Mouse (Mus musculus) heart, postnatal 0 days (tissue): ENCODE measurements around the gene Slc16a11. TPM values are rescaled to one million over a fixed set of nuclear protein-coding genes. Genes with fewer than 3 reads are reported as not detected.

Experiments
- ATAC-seq: fragments of 200-750 bp; cut with Nextera tagmentation; 2 replicates; pipeline ENCODE4 v1.8.0; 2017; ENCODE audit warnings: low read depth, moderate number of reproducible peaks, moderate library complexity; ENCODE audit not compliant: insufficient read depth
- DNase-seq: peaks from one replicate; pipeline ENCODE4 v3.0.0-alpha.2; 2016; ENCODE audit warnings: low spot score
- H3K27ac ChIP-seq: fragments of 300-500 bp; sonication (generic); 2 replicates; pipeline ENCODE4 v1.5.1; 2014; ENCODE audit warnings: low read depth, mild to moderate bottlenecking
- H3K27me3 ChIP-seq: fragments of 300-500 bp; sonication (generic); 2 replicates; pipeline ENCODE4 v1.6.1; 2014; ENCODE audit warnings: low read length, mixed read lengths; ENCODE audit not compliant: control insufficient read depth, insufficient read depth
- H3K36me3 ChIP-seq: fragments of 300-500 bp; sonication (generic); replicated peaks from 2 replicates; pipeline ENCODE4 v1.6.1; 2014; ENCODE audit warnings: low read length, mixed read lengths; ENCODE audit not compliant: control insufficient read depth, insufficient read depth
- H3K4me1 ChIP-seq: fragments of 300-500 bp; sonication (generic); 2 replicates; pipeline ENCODE4 v1.6.1; 2014; ENCODE audit warnings: antibody characterized with exemption; ENCODE audit not compliant: control insufficient read depth, insufficient read depth
- H3K4me2 ChIP-seq: fragments of 300-500 bp; sonication (generic); 2 replicates; pipeline ENCODE4 v1.6.1; 2014; ENCODE audit warnings: low read depth, mild to moderate bottlenecking, low read length, moderate library complexity
- H3K4me3 ChIP-seq: fragments of 300-500 bp; sonication (generic); 2 replicates; pipeline ENCODE4 v1.5.1; 2014; ENCODE audit warnings: low read depth, low read length
- H3K9ac ChIP-seq: fragments of 300-500 bp; sonication (generic); replicated peaks from 2 replicates; pipeline ENCODE4 v1.6.1; 2014; ENCODE audit warnings: low read depth, low read length, mixed read lengths
- H3K9me3 ChIP-seq: fragments of 300-500 bp; sonication (generic); replicated peaks from 2 replicates; pipeline ENCODE4 v1.6.1; 2016; ENCODE audit warnings: low read length; ENCODE audit not compliant: control insufficient read depth
- CTCF ChIP-seq: IDR thresholded peaks from 2 replicates; pipeline ENCODE4 v1.5.1; 2016; ENCODE audit warnings: antibody characterized with exemption, control low read depth, low read depth
- EP300 ChIP-seq: IDR thresholded peaks from 2 replicates; pipeline ENCODE4 v1.6.1; 2016; ENCODE audit warnings: antibody characterized with exemption, low read depth
- WGBS: fragments of 180-500 bp; shearing (Covaris S2); extraction: QIAGEN DNeasy Blood & Tissue Kit; methylation state at CpG from one replicate; pipeline ENCODE4 v1.1.7; 2014; 5-methylcytosine and 5-hydroxymethylcytosine counted together
- polyA plus RNA-seq: library from polyadenylated mRNA; unstranded; fragments of >200 nt; fragmentation: Nextera tagmentation; extraction: Ambion mirVana; gene quantifications from 2 replicates; pipeline ENCODE4 v1.2.1, GENCODE M21; 2015
- total RNA-seq: library from RNA; depleted of rRNA; stranded (reverse); fragments of >200 nt; gene quantifications from 2 replicates; pipeline ENCODE4 v1.2.3, GENCODE M21; 2014; ENCODE audit warnings: low replicate concordance

The Slc16a11 gene
- total and polyA plus RNA-seq, 2 experiments from 2014 or later = 0.25 TPM; not detected in 1

- ATAC-seq (no peak), DNase-seq (no peak)
- Histone ChIP-seq H3K9ac (peak overlapping the region; percentile 65), H3K4me1 (0 out of 2 replicates have a peak, but pooled peaks cover 7% of the 10 kb centered on the region), H3K27me3 (peaks cover 44% of the 10 kb centered on the region), H3K27ac (peak overlapping the region; percentile 90), H3K4me2 (peak overlapping the region; percentile 60), H3K36me3 (peaks cover 9% of the 10 kb centered on the region), H3K9me3 (no peaks in the 10 kb centered on the region), H3K4me3 (peak overlapping the region; percentile 51)
- TF ChIP-seq CTCF = no peak
- 7% methylated on average over 18 of the region's 18 CpGs for WGBS
Observed at GRCm38 (mm10) chr11:70226602-70226890, 14.0 kb downstream of the Slc16a11 start.

DNA sequence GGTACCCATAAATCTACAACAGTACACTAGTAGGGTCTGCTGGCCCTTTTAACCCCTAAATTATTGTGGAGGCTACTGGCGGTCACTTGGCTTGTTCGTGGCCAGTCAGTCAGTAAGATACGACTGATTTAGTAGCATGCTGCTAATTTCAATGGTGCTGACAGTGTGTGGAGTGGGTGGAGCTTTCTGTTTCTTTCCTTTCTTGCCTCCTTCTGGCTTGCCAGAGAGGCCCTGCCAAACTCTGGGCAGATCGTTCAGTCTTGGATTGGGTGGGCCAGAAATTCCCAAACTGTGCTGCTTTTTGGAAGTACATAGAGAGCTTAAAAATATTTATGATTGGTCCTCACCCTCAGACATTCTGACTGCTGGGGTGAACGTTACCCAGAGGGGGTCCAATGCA lies 14.6 kb downstream of the Slc16a11 start:
- peaks cover 9% of the 10 kb centered on the region for H3K36me3 ChIP-seq
- H3K4me1 ChIP-seq = 0 out of 2 replicates have a peak, but pooled peaks cover 4% of the 10 kb centered on the region
- TF ChIP-seq CTCF (no peak), EP300 (no peak)
- H3K27ac ChIP-seq = peak overlapping the region; percentile 90
- ATAC-seq = no peak
- WGBS = 21% methylated on average over 5 of the region's 5 CpGs
- peaks cover 44% of the 10 kb centered on the region for H3K27me3 ChIP-seq
- H3K9me3 ChIP-seq = no peaks in the 10 kb centered on the region
- peak overlapping the region; percentile 51 for H3K4me3 ChIP-seq
- peak overlapping the region; percentile 65 for H3K9ac ChIP-seq
- no peak for DNase-seq
- peak overlapping the region; percentile 60 for H3K4me2 ChIP-seq

GRCm38 (mm10) chr11:70227661-70228245 lies 15.2 kb downstream of the Slc16a11 start:
- 72% methylated on average over 4 of the region's 4 CpGs for WGBS
- Histone ChIP-seq H3K27ac (peak overlapping the region; percentile 90), H3K4me1 (0 out of 2 replicates have a peak, but pooled peaks cover 4% of the 10 kb centered on the region), H3K4me2 (peak overlapping the region; percentile 60), H3K27me3 (peaks cover 44% of the 10 kb centered on the region), H3K4me3 (peak overlapping the region; percentile 51), H3K9ac (peak overlapping the region; percentile 65), H3K36me3 (peaks cover 9% of the 10 kb centered on the region), H3K9me3 (no peaks in the 10 kb centered on the region)
- ATAC-seq (no peak), DNase-seq (no peak)
- TF ChIP-seq EP300 = no peak
- TF ChIP-seq CTCF = no peak

- Histone ChIP-seq H3K4me1 (peaks cover 12% of the 10 kb centered on the region; the same call in 1 of the 2 replicates), H3K9me3 (no peaks in the 10 kb centered on the region), H3K27ac (peak overlapping the region; percentile 90), H3K4me2 (peak overlapping the region; percentile 60), H3K27me3 (peaks cover 44% of the 10 kb centered on the region), H3K9ac (peak overlapping the region; percentile 65), H3K4me3 (peak overlapping the region; percentile 51), H3K36me3 (peaks cover 9% of the 10 kb centered on the region; the same call in 1 of the 2 replicates)
- no peak for TF ChIP-seq EP300
- TF ChIP-seq CTCF = no peak
- ATAC-seq = peak; percentile 56
- DNase-seq = peak; percentile 81
- WGBS = under 1% methylated on average over 19 of the region's 19 CpGs
Observed at GRCm38 (mm10) chr11:70228828-70229227, 16.3 kb downstream of the Slc16a11 start.

DNA sequence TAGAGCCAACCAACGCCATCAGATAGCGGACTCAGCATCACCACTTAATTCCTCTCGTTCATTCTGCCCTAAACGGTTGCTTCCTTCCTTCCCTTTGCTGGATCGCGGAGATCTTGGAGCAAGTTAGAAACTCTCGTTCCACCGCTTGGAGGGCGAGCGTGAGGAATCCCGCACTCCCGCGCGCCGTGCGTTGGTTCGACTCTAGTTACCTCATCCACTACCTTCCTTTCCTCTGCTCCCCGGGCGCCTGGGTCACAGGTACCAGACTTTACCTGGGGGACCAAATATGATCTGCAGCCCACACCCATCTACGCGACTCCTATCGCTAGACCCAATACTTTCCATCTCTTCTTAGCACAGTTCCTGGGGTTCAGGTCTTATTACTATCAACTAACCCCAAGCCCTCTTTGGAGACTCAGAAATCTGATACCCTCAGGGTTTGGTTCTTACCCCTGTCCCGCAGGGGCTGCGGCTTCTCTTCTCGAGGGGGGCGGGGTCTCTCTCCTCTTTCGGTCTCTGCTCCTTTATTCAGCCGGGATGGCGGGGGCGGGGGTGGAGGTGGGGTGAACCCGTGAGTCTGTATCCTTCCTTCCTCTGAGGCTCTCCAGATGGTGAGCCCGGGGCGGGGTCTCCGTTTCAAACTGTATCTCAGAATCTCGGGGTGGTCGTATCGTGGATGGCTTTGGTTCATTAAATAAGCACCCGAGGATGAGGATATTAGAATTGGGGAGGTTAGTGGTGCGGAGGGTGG lies 16.9 kb downstream of the Slc16a11 start, which contains the start of gene Bcl6b:
TSS of gene Bcl6b (minus strand) at position 539 of the 751 bp plus-strand sequence.
- TF ChIP-seq CTCF (no peak), EP300 (no peak)
- Histone ChIP-seq H3K4me1 (peaks cover 12% of the 10 kb centered on the region; the same call in 1 of the 2 replicates), H3K9me3 (no peaks in the 10 kb centered on the region), H3K27ac (peak within 1 kb of the TSS; percentile 90), H3K4me3 (peak within 1 kb of the TSS; percentile 51), H3K4me2 (peak within 1 kb of the TSS; percentile 60), H3K27me3 (peaks cover 44% of the 10 kb centered on the region), H3K9ac (peak within 1 kb of the TSS; percentile 65), H3K36me3 (peaks cover 9% of the 10 kb centered on the region; the same call in 1 of the 2 replicates)
- DNase-seq (no peak), ATAC-seq (peak; percentile 31)
- 2% methylated on average over 39 of the region's 39 CpGs for WGBS
